Mouse (Mus musculus) liver, adult 2 months (tissue): Measurements from ENCODE around the gene Prm1.

Experiments
- CTCF ChIP-seq: fragments of 200-500 bp; IDR thresholded peaks from 2 replicates; pipeline ENCODE4 v1.5.1; 2011; ENCODE audit warnings: low read depth, low read length, control low read depth
- POLR2A ChIP-seq: fragments of 200-500 bp; IDR thresholded peaks from 2 replicates; pipeline ENCODE4 v1.6.1; 2011; ENCODE audit warnings: low read length, control low read depth; ENCODE audit not compliant: insufficient read depth; ENCODE audit errors: extremely low read depth

DNA sequence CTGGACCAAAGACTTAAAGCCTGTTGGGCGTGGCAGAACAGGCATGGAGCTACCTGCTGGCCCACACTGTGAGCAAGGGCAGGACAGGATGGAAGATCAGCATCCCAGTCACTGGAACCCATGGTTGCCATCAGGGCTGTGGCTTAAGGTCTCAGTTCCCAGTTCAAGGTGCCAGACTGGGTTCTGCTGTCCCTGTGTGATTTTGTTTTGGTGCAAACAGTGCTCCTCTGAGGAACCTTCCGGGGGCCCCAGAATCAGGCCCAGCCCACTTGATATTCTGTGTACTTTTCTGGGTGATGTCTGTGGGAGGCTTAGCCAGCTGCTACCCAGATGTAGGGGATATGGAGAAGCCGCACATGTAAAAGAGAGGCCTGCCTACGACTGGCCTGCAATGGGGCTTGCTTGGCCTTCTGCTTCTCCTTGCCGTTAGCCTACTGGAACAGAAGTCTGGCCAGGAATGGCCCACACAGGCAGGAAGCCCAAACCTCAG is 25.0 kb downstream of the Prm1 start:
- TF ChIP-seq CTCF (no peak), POLR2A (no peak)
